20 mouse cellular contexts compared by ENCODE assay signal in the genomic region with DNA sequence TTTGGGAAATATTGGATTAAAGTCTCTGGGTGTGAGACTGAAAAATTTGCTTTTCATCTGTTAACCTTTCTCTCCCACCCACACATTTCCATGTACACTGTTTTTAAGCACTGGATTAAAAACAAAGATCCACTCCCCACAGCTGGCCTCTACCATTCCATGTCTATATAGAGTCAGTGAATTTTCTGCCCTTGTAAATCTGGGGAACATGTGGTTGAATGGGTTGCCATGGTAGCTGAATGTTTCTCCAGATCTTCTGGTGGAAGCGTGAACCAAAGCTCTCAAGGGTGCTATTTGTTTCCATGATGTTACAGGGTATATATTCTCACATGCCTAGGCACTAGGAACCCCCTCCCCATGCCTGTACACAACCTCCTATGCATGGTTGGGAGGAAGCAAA.
"Had no signal": no experiment of that assay in that cellular context is flagged by ENCODE, and none has a peak within 500 bp of the region (broad histone marks: within the 10 kb centered on the region; RNA-seq: fewer than 3 reads in every experiment).

No protein-coding gene starts in this region.

- DNase-seq: kidney, adult 11 months; kidney, adult 9 months; kidney, postnatal 36 days; left cerebral cortex, postnatal 4 days; liver; liver, embryonic 13.5 days; liver, postnatal 0 days; lung, postnatal 14 days; retina, postnatal 1 day; right cerebral cortex, postnatal 4 days; spleen, adult 18-20 months; thymus, adult 2 months; thymus, postnatal 25 days had no signal

- H3K4me3 ChIP-seq: liver, embryonic 13.5 days; lung, embryonic 15.5 days; megakaryocyte, embryonic 14.5 days; midbrain, embryonic 12.5 days; stomach, embryonic 15.5 days had no signal

- H3K36me3 ChIP-seq: liver, embryonic 13.5 days; lung, embryonic 15.5 days; midbrain, embryonic 12.5 days; stomach, embryonic 15.5 days had no signal

- H3K9me3 ChIP-seq: liver, embryonic 13.5 days; lung, embryonic 15.5 days; midbrain, embryonic 12.5 days; stomach, embryonic 15.5 days had no signal

- H3K27me3 ChIP-seq: liver, embryonic 13.5 days; lung, embryonic 15.5 days; megakaryocyte, embryonic 14.5 days; midbrain, embryonic 12.5 days; stomach, embryonic 15.5 days had no signal

- H3K4me2 ChIP-seq: liver, embryonic 13.5 days; lung, embryonic 15.5 days; midbrain, embryonic 12.5 days; stomach, embryonic 15.5 days had no signal

- H3K4me1 ChIP-seq: liver, embryonic 13.5 days; lung, embryonic 15.5 days; megakaryocyte, embryonic 14.5 days; midbrain, embryonic 12.5 days; stomach, embryonic 15.5 days had no signal

- ATAC-seq: liver, postnatal 0 days; midbrain, embryonic 16.5 days had no signal

- H3K27ac ChIP-seq: kidney, postnatal 0 days; liver, embryonic 13.5 days; lung, embryonic 15.5 days; macrophage; midbrain, embryonic 12.5 days; stomach, embryonic 15.5 days had no signal

- H3K9ac ChIP-seq: liver, embryonic 13.5 days; liver, postnatal 0 days; lung, embryonic 15.5 days; midbrain, embryonic 12.5 days; stomach, embryonic 15.5 days had no signal
